Mouse (Mus musculus) cerebellum, adult 2 months (tissue): Measurements from ENCODE around the gene Eml2.

Source experiments
- CTCF ChIP-seq: fragments of 200-500 bp; IDR thresholded peaks from 2 replicates; pipeline ENCODE4 v1.5.1; 2011; ENCODE audit warnings: low read depth, mild to moderate bottlenecking, control low read depth, low read length, moderate library complexity, borderline replicate concordance; ENCODE audit not compliant: insufficient read depth
- POLR2A ChIP-seq: fragments of 200-500 bp; IDR thresholded peaks from 2 replicates; pipeline ENCODE4 v1.6.1; 2011; ENCODE audit warnings: low read length, control low read depth, borderline replicate concordance; ENCODE audit not compliant: insufficient read depth

- TF ChIP-seq CTCF (peak; percentile 6; the same call in 1 of the 2 replicates), POLR2A (no peak)
These were observed 33.8 kb downstream of the Eml2 start for GRCm38 (mm10) chr7:19210010-19210409.
